Mouse (Mus musculus): ENCODE measurements around the gene Pomt2.

DNA sequence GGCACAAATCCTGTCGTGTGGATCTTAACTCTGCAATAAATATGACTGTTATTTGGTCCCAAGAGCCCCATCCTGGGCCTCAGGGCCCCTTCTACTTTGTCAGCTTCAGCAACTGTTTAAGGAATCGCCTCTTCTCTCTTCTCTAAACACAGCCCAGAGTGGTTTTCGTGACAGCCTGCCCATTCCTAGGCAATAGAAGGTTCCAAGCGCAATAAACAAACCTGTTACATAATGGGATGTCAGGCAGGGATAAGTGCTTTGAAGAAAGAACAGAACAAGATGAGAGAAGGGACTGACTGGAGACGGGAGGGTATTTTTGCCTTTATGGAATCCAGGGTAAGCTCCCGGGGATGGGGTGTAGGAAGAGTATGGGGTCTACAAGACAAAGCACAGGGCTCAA lies 54.1 kb downstream of the Pomt2 start:
- TF ChIP-seq CTCF (IDR thresholded peaks at IDR 0.05; ENCODE audit: control insufficient read depth, insufficient read depth, low read length) (no peak), POLR2A (IDR thresholded peaks at IDR 0.05; ENCODE audit: borderline replicate concordance, control insufficient read depth, low read depth, low read length) (no peak)
